Mouse (Mus musculus) stomach, postnatal 0 days (tissue): Measurements from ENCODE around the gene Ccs.

Experiments
- CTCF ChIP-seq: IDR thresholded peaks from 2 replicates; pipeline ENCODE4 v1.5.1; 2016; ENCODE audit warnings: antibody characterized with exemption, low read depth, mild to moderate bottlenecking, moderate library complexity
- EP300 ChIP-seq: optimal IDR thresholded peaks from 2 replicates; pipeline ENCODE3; 2016; ENCODE audit warnings: antibody characterized with exemption

DNA sequence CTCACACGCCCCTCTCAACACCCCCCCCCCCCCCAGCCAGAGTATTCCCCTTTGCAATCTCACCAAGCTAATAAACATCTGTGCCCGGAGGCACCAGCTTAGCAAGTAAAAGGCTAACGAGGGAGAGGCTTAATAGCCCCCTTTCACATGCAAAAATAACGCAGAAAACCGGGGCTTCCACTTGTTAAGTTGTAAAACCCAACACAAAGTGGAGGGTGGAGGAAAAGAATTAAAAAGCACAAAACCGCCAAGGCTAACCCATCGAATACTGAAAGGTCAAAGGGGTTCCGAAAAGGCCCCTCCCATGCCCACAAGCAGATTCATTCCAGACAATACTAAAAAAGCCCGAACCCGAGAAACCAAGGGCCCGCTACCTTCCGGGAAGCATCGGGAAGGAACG is 28.8 kb downstream of the Ccs start:
- TF ChIP-seq EP300 (no peak), CTCF (no peak)
